Mouse (Mus musculus) embryo, embryonic 10 days (tissue): ENCODE data around the gene Cdc42ep5.
A peak's percentile ranks its signal among the peaks of the same experiment; 100 is the strongest.

Experiments
- DNase-seq: peaks from one replicate; pipeline ENCODE4 v3.0.0-alpha.2; 2015; ENCODE audit warnings: low spot score

Gene Cdc42ep5

GRCm38 (mm10) chr7:4145552-4146190 lies 19.0 kb downstream of the Cdc42ep5 start:
- DNase-seq, result peak; percentile 68

GRCm38 (mm10) chr7:4144766-4145551 lies 19.7 kb downstream of the Cdc42ep5 start:
- no peak for DNase-seq

DNA sequence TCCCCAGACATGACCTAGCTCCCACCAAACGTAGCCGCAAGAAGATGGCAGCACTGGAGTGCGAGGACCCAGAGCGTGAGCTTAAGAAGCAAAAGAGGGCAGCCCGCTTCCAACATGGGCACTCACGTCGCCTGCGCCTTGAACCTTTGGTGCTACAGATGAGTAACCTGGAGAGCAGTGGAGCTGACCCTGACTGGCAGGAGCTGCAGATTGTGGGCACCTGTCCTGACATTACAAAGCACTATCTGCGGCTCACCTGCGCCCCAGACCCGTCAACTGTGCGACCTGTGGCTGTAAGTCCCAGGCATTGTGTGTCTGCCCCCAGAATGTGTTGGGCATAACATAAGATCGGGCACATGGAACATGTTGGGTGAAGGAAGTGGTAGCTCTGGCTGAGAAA lies 20.6 kb downstream of the Cdc42ep5 start:
- no peak for DNase-seq

GRCm38 (mm10) chr7:4143506-4143905 lies 21.2 kb downstream of the Cdc42ep5 start:
- DNase-seq, result no peak

DNA sequence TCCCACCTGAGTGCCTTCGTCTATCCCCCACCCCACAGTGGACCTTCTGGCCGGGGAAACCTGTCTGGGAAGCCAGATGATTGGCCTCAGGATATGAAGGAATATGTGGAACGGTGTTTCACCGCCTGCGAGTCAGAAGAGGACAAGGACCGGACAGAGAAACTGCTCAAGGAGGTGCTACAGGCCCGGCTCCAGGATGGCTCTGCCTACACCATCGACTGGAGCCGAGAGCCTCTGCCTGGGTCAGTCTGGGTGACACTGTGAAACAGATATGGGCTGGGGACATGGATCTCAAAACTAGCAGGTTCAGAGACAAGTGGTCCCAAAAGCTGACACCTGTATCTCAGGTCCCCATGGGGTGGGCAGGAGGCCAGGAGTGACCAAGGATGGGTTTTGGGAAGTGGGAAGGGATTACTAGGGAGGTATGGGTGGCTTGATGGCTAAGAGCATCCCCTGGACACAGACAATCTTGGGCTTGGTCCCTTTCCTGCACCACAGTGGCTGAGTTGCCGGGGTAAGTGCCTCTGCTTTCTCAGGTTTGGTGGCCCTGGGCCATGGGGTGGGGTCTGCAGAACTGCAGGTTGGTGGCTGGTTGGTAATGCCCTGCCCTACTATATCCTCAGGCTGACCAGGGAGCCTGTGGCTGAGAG lies 21.7 kb downstream of the Cdc42ep5 start:
- no peak for DNase-seq

DNA sequence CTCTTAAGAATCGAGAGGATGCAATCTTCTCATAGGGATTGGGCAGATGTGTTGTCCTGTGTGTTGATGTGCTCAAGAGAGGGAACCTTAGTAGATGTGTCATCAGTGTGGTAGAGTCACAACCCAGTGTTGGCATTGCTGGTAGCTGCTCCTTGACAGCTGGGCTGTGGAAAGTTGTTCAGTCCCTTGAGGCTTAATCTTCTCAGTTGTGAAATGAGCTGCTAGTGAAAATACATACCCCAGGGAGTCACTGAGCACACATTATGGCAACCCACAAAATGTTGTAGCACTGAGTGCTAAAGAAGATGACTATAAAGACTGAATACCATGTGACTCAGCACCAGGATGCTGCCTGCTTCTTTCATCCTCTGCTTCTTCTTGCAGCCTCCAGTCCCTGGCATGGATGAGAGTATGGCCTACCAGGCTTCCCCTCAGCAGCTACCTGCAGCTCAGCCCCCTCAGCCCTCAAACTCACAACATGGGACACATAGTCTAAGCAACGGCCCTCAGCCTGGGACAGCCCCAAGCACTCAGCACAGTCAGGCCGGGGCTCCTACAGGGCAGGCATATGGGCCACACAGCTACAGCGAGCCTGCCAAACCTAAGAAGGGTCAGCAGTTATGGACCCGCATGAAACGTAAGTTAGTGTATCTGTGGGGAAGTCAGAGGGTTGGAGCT lies 22.9 kb downstream of the Cdc42ep5 start:
- DNase-seq, result no peak

- DNase-seq, result no peak
Measured at GRCm38 (mm10) chr7:4139391-4139790, 25.3 kb downstream of the Cdc42ep5 start.

DNA sequence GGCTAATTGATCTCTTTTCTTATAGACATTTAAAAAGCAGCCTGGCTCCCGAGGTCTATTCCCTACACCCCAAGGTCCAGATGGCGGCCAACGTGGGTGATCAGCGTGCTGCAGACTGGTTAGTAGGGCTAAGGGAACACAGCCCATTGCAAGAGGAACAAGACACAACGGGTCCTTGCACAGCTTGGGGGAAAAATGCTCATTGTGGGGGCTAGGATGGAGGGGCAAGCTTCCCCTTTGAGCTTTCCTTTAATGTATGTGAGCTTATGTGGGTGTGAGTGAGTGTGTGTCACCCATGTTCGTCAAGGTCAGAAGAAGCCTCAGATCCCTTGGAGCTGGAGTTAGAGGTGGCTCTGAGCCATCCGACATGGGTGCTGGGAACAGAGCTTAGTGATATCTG lies 26.0 kb downstream of the Cdc42ep5 start:
- DNase-seq, result no peak

DNA sequence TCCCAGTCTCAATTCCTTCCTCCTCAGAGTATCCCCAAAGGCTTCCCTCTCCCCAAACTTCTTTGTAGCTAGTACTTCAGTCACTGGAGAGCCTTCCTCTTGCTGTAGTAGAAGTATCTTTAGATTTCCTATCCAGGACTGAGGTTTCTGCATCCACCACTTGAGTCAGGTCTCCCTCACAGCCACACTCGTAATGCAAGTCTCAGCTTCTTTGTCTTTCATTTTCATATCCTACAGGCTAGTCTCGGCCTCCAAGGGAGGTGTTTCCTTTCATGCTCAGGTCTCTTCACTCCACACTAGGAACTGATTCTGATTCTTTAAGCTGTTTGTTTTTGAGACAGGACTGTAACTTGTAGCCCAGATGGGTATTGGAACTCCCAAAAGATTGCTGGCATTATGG lies 26.5 kb downstream of the Cdc42ep5 start:
- no peak for DNase-seq

GRCm38 (mm10) chr7:4137746-4138145 lies 26.9 kb downstream of the Cdc42ep5 start:
- no peak for DNase-seq

DNA sequence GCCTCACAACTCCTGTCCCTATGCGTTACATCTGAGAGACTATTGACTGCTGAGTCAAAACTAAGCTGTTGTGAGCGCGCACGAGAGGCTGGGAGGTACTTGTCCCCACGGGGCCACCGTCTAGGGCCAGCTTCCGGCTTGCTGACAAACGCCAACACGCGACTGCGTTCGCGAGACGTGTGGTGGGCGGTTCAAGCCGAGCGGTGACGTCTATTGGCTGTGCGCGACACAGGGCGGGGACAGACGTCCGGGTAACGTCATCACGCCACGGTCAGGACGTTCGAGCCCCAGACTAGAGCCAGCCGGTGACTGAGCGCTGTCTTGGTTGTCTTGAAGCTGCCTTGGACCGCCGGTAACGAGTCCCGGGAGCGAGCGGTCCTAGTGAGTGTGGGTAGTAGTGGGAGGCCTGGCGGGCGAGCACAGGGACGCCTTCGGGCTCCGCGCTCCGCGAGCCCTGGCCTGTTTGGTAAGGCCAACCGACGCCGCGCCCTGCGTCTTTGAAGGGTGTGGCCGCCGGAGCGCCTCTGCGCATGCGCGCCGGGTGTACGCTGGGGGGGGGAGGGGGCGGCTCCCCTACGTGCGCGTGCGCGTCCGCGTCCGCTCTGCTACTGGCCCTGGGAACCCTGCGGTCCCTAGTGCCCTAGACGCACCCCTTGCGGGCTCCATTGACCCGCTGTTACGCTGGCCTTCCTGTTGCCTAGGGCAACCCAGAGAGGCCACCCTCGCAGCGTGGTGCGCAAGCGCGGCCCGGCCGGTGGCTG lies 27.7 kb downstream of the Cdc42ep5 start, which contains the start of gene Leng8:
TSS of gene Leng8 (plus strand) at position 269 of the 761 bp plus-strand sequence.
- DNase-seq, result peak; percentile 99

- no peak for DNase-seq
Measured at GRCm38 (mm10) chr7:4136404-4136770, 28.3 kb downstream of the Cdc42ep5 start.

DNA sequence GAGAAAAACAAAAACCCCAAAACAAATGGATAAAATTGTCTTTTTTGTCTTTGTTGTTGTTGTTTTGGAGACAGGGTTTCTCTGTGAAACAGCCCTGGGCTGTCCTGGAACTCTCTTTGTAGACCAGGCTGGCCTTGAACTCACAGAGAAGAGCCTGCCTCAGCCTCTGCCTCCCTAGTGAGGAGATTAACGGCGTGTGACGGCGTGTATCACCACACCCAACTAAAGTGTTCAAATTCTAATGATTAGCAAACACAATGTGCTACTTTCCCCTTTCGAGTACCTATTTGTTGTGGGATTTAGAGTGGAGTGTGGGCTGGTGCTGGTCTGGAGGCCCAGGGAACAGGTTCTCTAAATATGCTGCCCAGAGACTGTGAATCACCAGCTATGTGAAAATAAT lies 29.7 kb downstream of the Cdc42ep5 start:
- no peak for DNase-seq

- no peak for DNase-seq
Measured at GRCm38 (mm10) chr7:4132998-4133397, 31.7 kb downstream of the Cdc42ep5 start.

GRCm38 (mm10) chr7:4132581-4132980 lies 32.1 kb downstream of the Cdc42ep5 start:
- DNase-seq, result no peak

DNA sequence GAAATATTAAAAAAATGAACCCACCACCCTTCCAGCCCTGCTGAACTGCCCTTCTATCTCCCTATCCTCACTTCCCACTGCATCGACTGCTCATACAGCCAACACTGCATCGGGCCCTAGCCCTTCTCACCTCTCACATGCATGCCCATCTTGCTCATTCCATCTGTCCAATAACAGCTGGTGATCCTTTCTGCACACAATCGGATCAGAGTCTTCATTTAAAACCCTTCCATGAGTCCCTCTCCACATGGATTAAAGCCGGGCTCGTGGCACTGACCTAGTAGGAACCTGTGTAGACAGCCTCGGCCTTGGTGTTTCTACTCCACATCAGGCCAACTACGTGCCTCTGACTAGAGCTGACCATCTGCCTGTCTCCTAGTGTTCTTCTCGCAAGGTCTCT lies 32.7 kb downstream of the Cdc42ep5 start:
- no peak for DNase-seq

DNA sequence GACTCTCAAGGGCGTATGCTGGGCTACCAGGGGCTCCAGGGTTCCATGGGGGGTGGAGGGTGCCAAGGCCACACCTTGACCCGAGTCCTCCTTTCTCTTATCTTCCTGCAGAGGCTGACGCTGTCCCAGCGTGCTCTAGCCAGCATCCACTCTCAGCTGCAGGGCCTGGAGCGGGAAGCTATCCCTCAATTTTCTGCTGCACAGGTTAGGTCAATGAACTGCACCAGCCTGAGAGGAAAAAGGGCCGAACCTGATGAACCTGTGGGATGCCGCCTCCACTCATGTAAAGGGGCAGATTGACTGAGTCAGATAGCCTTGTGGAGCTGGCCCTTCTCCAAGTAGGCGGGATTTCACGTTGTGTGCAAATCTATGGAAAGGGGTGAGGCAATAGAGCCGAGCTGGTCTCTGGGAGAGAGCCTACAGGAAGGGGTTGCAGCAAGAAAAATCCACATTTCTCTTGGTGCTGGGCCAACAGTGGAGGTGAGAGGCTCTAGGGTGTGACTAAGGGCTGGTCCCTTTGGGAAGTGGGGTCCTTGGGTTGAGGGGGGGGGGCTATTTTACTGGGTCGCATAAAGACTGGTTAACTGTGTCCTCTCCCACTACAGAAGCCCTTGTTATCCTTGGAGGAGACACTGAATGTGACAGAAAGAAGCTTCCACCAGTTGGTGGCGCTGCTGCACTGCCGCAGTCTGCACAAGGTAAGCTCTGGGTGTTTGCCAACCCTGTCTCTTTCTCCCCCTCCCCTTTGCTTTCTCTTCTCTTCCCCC lies 33.8 kb downstream of the Cdc42ep5 start:
- DNase-seq, result peak; percentile 92

- no peak for DNase-seq
Measured at GRCm38 (mm10) chr7:4128860-4129259, 35.8 kb downstream of the Cdc42ep5 start.

DNA sequence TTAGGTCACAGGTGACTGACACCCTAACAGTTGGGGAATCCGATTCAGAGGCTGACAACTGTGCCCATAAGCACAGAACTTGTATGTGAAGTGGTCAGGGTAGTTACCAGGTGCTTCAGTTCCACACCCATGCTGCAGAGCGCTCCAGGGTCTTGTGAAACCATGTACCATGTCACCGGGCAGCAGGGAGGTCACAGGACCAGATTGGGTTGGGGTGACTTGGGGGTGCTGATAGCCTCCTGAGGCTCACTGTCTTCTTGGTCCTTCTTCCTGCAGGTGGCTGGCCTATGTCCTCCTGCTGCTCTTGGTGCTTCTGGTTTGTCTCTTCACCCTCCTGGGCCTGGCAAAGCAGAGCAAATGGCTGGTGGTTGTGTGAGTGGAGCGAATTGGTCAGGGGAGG lies 36.8 kb downstream of the Cdc42ep5 start:
- DNase-seq, result no peak

DNA sequence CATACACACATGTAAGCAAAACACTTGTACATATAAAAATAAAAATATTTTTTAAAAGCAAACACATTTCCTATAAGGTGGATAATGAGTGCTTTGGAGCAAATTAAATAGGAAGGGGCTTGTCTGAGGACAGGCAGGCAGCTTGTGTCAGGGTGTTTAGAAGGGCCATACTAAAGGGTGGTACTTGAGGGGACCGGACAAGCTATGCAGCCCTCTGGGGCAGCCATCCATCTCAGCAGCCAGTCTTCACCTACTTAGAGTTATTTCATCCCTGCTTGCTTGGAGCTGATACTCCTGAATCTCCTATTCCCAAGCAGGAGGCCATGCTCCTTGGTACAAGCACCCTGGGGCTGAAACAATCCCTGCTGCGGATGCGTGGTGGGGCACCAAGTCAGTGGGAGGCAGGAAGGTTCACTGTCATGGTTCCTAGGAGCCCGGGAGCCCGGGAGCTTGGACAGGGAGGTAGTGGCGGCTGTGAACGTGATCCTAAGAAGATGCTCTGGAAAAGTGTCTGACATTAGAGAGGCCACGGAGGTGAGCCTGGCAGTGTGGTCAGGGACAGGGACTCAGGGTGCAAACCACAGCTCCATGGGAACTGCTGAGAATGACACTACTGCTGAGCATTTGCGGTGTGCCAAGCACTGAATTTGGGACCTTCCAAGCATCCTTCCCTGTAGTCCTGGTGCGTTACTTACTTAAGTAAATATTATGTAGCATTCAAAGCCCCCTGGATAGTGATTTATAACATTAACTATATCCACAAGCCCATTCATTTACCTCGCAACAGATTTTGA lies 37.5 kb downstream of the Cdc42ep5 start:
- no peak for DNase-seq
